Mouse (Mus musculus) bone marrow, adult 2 months (tissue): ENCODE measurements around the gene Dbx2.

Source experiments
- CTCF ChIP-seq: fragments of 200-500 bp; IDR thresholded peaks from 2 replicates; pipeline ENCODE4 v1.5.1; 2011; ENCODE audit warnings: low read length, control low read depth; ENCODE audit not compliant: control insufficient read depth, insufficient read depth
- POLR2A ChIP-seq: fragments of 200-500 bp; IDR thresholded peaks from 2 replicates; pipeline ENCODE4 v1.6.1; 2011; ENCODE audit warnings: low read depth, mild to moderate bottlenecking, control low read depth, low read length, borderline replicate concordance; ENCODE audit not compliant: control insufficient read depth

DNA sequence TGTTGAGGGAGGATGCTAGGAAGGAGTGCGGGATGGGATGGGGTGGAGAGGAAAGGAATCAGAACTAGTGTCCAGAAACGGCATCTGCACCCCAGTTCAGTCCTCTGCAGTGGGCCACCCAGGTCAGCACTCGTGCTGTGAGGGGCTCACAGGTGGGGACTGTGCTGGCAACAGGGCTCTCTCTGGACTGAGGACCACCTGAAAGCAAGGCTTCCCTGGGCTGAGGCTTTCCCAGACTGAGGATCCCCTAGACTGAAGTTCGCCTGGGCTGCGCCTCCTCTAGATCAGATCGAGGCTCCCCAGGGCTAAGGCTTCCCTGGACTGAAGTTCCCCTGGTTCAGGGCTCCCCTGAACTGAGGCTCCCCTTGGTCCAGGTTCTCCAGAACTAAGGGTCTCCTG is 1.9 kb downstream of the Dbx2 start:
- no peak for TF ChIP-seq POLR2A
- TF ChIP-seq CTCF: no peak
